Mouse (Mus musculus) forebrain, embryonic 16.5 days (tissue): ENCODE measurements around the gene Gm14403. TPM values are rescaled to one million over a fixed set of nuclear protein-coding genes. Genes with fewer than 3 reads are reported as not detected.
"Not testable (repeated sequence)": the region's sequence is repeated elsewhere in the genome, so short reads cannot be mapped to it uniquely, and the experiment has no call there.

Experiments
- ATAC-seq: fragments of 200-750 bp; cut with Nextera tagmentation; 2 replicates; pipeline ENCODE4 v1.8.0; 2017; ENCODE audit warnings: mild to moderate bottlenecking, moderate library complexity
- H3K27ac ChIP-seq: fragments of 300-500 bp; sonication (generic); 2 replicates; pipeline ENCODE4 v1.5.1; 2014; ENCODE audit warnings: low read length, control low read depth
- H3K27me3 ChIP-seq: fragments of 300-500 bp; sonication (generic); replicated peaks from 2 replicates; pipeline ENCODE4 v1.6.1; 2014; ENCODE audit warnings: low read length; ENCODE audit not compliant: control insufficient read depth, insufficient read depth
- H3K36me3 ChIP-seq: fragments of 300-500 bp; sonication (generic); 2 replicates; pipeline ENCODE4 v1.6.1; 2014; ENCODE audit not compliant: control insufficient read depth, insufficient read depth
- H3K4me1 ChIP-seq: fragments of 300-500 bp; sonication (generic); replicated peaks from 2 replicates; pipeline ENCODE4 v1.6.1; 2014; ENCODE audit warnings: low read length; ENCODE audit not compliant: control insufficient read depth, insufficient read depth
- H3K4me2 ChIP-seq: fragments of 300-500 bp; sonication (generic); 2 replicates; pipeline ENCODE4 v1.6.1; 2014; ENCODE audit warnings: mild to moderate bottlenecking, low read length, control low read depth
- H3K4me3 ChIP-seq: fragments of 300-500 bp; sonication (generic); replicated peaks from 2 replicates; pipeline ENCODE4 v1.5.1; 2014; ENCODE audit warnings: mild to moderate bottlenecking, low read length, control low read depth
- H3K9ac ChIP-seq: fragments of 300-500 bp; sonication (generic); replicated peaks from 2 replicates; pipeline ENCODE4 v1.6.1; 2014; ENCODE audit warnings: low read depth, low read length, control low read depth
- H3K9me3 ChIP-seq: fragments of 300-500 bp; sonication (generic); 2 replicates; pipeline ENCODE4 v1.6.1; 2016; ENCODE audit warnings: low read length; ENCODE audit not compliant: control insufficient read depth
- WGBS: fragments of 180-500 bp; shearing (Covaris S2); extraction: QIAGEN DNeasy Blood & Tissue Kit; methylation state at CpG from one replicate; pipeline ENCODE4 v1.1.7; 2014; 5-methylcytosine and 5-hydroxymethylcytosine counted together
- polyA plus RNA-seq: library from polyadenylated mRNA; unstranded; fragments of >200 nt; fragmentation: Nextera tagmentation; extraction: Ambion mirVana; gene quantifications from 2 replicates; pipeline ENCODE4 v1.2.1, GENCODE M21; 2015

The Gm14403 gene
- polyA plus RNA-seq = 2.8 and 4.5 TPM in 2 replicates

DNA sequence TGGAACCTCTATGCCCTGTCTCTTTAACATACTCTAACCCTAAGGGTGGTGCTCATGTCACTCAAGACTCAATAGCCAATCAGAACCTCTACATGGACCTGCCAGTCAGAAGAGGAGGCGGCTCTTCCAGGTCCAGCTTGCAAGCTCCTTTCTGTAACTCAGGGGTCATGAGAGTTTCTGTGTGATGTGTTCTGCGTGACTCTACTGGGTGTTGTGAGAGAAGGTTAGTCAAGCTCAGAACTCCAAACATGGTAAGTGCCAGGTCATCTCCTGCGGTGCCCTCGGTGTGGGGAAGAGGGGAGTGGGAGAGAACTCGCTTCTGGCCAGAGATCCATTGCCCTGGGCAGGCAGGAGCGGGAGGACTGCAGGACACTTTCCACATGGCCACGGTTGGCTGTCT lies at the start of gene Gm14403:
TSS of gene Gm14403 (plus strand) at position 149 of the 400 bp plus-strand sequence.
- Histone ChIP-seq H3K4me3 (peak within 1 kb of the TSS; percentile 38), H3K4me2 (peak within 1 kb of the TSS; percentile 40)
- H3K36me3 ChIP-seq, H3K27me3 ChIP-seq, H3K9me3 ChIP-seq, H3K9ac ChIP-seq, H3K27ac ChIP-seq, ATAC-seq, H3K4me1 ChIP-seq: not testable (repeated sequence)
- WGBS = 22% methylated on average over 7 of the region's 7 CpGs

DNA sequence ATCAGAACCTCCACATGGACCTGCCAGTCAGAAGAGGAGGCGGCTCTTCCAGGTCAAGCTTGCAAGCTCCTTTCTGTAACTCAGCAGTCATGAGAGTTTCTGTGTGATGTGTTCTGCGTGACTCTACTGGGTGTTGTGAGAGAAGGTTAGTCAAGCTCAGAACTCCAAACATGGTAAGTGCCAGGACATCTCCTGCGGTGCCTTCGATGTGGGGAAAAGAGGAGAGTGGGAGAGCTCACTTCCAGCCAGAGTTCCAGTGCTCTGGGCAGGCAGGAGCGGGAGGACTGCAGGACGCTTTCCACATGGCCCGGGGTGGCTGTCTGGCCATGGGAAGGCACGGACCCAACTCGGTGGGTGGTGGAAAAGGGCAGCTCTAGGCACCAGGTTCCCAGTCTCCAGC lies 33.3 kb upstream of the Gm14403 start, which contains the start of gene Zfp970:
TSS of gene Zfp970 (plus strand) at position 58 of the 400 bp plus-strand sequence.
- not testable (repeated sequence) for ATAC-seq
- WGBS = 13% methylated on average over 6 of the region's 9 CpGs

DNA sequence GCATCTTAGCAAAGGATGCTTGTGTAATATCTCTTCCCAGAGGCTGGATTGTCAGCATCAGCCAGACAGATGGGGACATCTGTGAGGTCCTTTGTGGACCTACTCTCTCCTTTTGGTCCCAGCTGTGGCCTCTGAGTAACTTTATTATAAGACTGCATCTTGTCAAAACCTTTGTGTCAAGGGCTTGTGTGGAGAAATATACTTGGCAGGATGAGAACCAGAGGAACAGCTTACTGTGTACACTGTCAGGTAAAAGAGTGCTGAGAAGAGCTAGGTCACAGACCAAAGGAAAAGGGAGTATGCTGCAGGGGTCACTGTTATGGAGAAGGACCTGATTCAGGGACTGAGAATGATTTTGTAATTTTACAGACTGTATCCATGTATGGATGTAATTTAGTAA lies 29.8 kb upstream of the Gm14403 start:
- H3K36me3 ChIP-seq, H3K4me2 ChIP-seq, H3K27ac ChIP-seq, H3K4me1 ChIP-seq, H3K9ac ChIP-seq, H3K27me3 ChIP-seq, H3K4me3 ChIP-seq, ATAC-seq, H3K9me3 ChIP-seq: not testable (repeated sequence)

More for the DNA sequence above, 33.3 kb upstream of the Gm14403 start, which contains the start of gene Zfp970:
- not testable (repeated sequence) for H3K27me3 ChIP-seq, H3K4me1 ChIP-seq, H3K27ac ChIP-seq, H3K9me3 ChIP-seq, H3K9ac ChIP-seq, H3K36me3 ChIP-seq
- Histone ChIP-seq H3K4me2 (peak within 1 kb of the TSS; percentile 47), H3K4me3 (peak within 1 kb of the TSS; percentile 39)

- H3K27ac ChIP-seq, H3K4me1 ChIP-seq, H3K36me3 ChIP-seq, H3K27me3 ChIP-seq, H3K9ac ChIP-seq, H3K4me3 ChIP-seq, H3K4me2 ChIP-seq, ATAC-seq, H3K9me3 ChIP-seq: not testable (repeated sequence)
- WGBS = 95% methylated on average over 5 of the region's 10 CpGs
Observed at GRCm38 (mm10) chr2:177472261-177472660, 25.8 kb upstream of the Gm14403 start.

DNA sequence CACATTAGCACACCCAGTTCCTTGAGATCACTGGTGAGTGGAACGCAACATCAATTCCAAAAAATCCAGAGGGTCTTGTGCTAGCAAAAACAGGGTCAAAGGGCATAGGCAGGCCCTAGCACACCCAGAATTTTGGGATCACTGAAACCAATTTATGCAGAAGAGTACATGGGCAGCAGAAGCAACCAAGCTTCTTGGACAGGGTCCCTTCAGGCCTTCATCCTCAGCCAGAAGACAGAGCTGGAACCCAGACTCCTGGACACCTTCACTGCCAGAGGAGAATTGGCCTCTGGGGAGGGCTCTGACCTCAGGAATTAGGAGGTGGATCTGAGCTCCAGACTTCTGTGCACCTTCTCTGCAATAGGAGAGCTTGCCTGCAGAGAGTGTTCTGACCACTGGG lies 16.0 kb upstream of the Gm14403 start:
- H3K4me1 ChIP-seq, H3K9ac ChIP-seq, H3K36me3 ChIP-seq, H3K27ac ChIP-seq, ATAC-seq, H3K9me3 ChIP-seq, H3K27me3 ChIP-seq, H3K4me2 ChIP-seq, H3K4me3 ChIP-seq: not testable (repeated sequence)
- WGBS = 67% methylated on average over 1 of the region's 1 CpGs

GRCm38 (mm10) chr2:177483238-177483948 lies 14.6 kb upstream of the Gm14403 start:
- WGBS = 89% methylated on average over 11 of the region's 11 CpGs
- not testable (repeated sequence) for H3K27ac ChIP-seq, H3K4me2 ChIP-seq, ATAC-seq, H3K9ac ChIP-seq, H3K4me3 ChIP-seq, H3K27me3 ChIP-seq, H3K4me1 ChIP-seq, H3K9me3 ChIP-seq, H3K36me3 ChIP-seq

GRCm38 (mm10) chr2:177499182-177499581 lies 1.2 kb downstream of the Gm14403 start:
- ATAC-seq, H3K4me2 ChIP-seq, H3K9ac ChIP-seq, H3K4me3 ChIP-seq, H3K4me1 ChIP-seq, H3K27me3 ChIP-seq, H3K9me3 ChIP-seq, H3K36me3 ChIP-seq, H3K27ac ChIP-seq: not testable (repeated sequence)
- 25% methylated on average over 1 of the region's 1 CpGs for WGBS

DNA sequence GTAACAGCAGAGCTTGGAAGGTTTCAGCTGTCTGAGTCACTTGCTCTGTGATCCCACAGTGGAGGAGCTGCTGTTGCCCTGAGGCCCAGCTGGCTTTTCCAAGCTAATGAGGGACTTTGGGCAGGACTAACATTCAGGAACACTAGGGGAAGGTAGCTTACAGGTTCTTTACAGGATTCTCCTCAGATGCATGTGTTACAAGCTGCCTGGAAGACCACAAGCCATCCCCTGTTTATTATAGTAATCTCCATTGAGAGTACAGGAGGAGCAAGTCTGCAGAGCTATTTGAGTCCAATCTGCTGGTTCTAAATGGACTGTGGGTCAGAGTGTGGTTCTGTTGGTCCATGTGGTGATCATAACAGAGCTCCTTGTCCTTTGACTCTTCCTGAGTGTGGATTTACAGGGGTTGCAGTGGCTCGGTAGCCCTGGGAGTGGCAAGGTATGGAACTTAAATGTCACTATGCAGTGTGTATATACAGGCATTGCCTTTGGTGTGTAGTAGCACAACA lies 7.2 kb downstream of the Gm14403 start:
- H3K9ac ChIP-seq = not testable (repeated sequence)
- WGBS = 91% methylated on average over 1 of the region's 1 CpGs

DNA sequence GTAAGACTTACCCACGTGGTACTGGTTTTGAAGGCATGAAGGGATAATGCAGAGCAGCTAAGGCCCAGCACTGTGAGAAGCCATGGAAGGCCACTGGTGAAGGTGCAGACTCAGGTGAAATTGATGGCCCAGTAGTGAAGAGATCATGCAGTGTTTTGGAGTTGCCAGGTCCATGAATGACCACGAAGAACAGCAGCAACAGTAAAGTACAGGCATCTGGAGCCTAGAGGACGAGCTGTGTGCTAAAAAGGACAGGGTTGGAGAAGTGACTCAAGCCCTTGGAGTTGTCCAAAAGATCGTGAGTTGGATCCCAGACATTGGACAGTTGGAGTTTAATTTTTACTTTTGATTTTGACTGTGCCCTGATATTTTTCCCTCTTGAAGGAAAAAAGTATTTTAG lies 13.4 kb downstream of the Gm14403 start:
- WGBS = 71% methylated on average over 4 of the region's 4 CpGs
- H3K4me3 ChIP-seq, ATAC-seq, H3K4me1 ChIP-seq, H3K9me3 ChIP-seq, H3K36me3 ChIP-seq, H3K9ac ChIP-seq, H3K4me2 ChIP-seq, H3K27ac ChIP-seq, H3K27me3 ChIP-seq: not testable (repeated sequence)

More for the DNA sequence above, 7.2 kb downstream of the Gm14403 start:
- not testable (repeated sequence) for H3K4me3 ChIP-seq, H3K27me3 ChIP-seq, ATAC-seq, H3K36me3 ChIP-seq, H3K27ac ChIP-seq, H3K4me1 ChIP-seq, H3K4me2 ChIP-seq, H3K9me3 ChIP-seq
